Mouse (Mus musculus): ENCODE data around the gene Dcaf6.
"Not testable (repeated sequence)": the region's sequence is repeated elsewhere in the genome, so short reads cannot be mapped to it uniquely, and the experiment has no call there.

Gene Dcaf6

GRCm38 (mm10) chr1:165396401-165396805, 63.9 kb downstream of the Dcaf6 start:
- DNase-seq = no peak

- DNase-seq = no peak
Measured at GRCm38 (mm10) chr1:165395940-165396339, 64.3 kb downstream of the Dcaf6 start.

GRCm38 (mm10) chr1:165394836-165395235, 65.4 kb downstream of the Dcaf6 start:
- DNase-seq = no peak

- no peak for DNase-seq
Measured at GRCm38 (mm10) chr1:165393033-165393432, 67.2 kb downstream of the Dcaf6 start.

GRCm38 (mm10) chr1:165388716-165389115, 71.6 kb downstream of the Dcaf6 start:
- DNase-seq = no peak

GRCm38 (mm10) chr1:165386525-165386923, 73.8 kb downstream of the Dcaf6 start:
- DNase-seq = no peak

GRCm38 (mm10) chr1:165385810-165386524, 74.3 kb downstream of the Dcaf6 start:
- DNase-seq = no peak

GRCm38 (mm10) chr1:165373839-165374238, 86.4 kb downstream of the Dcaf6 start:
- DNase-seq = no peak

- DNase-seq = no peak
Measured at GRCm38 (mm10) chr1:165370990-165371389, 89.3 kb downstream of the Dcaf6 start.

GRCm38 (mm10) chr1:165365057-165365456, 95.2 kb downstream of the Dcaf6 start:
- DNase-seq = no peak

- no peak for DNase-seq
Measured at GRCm38 (mm10) chr1:165363271-165363670, 97.0 kb downstream of the Dcaf6 start.

- no peak for DNase-seq
Measured at GRCm38 (mm10) chr1:165356347-165356746, 103.9 kb downstream of the Dcaf6 start.

- DNase-seq = no peak
Measured at GRCm38 (mm10) chr1:165348627-165349026, 111.6 kb downstream of the Dcaf6 start.

GRCm38 (mm10) chr1:165344453-165344852, 115.8 kb downstream of the Dcaf6 start:
- DNase-seq = no peak

GRCm38 (mm10) chr1:165342126-165342525, 118.1 kb downstream of the Dcaf6 start:
- DNase-seq = no peak

- no peak for DNase-seq
Measured at GRCm38 (mm10) chr1:165332797-165333196, 127.5 kb downstream of the Dcaf6 start.

- no peak for DNase-seq
Measured at GRCm38 (mm10) chr1:165330859-165331258, 129.4 kb downstream of the Dcaf6 start.

- DNase-seq = not testable (repeated sequence)
Measured at GRCm38 (mm10) chr1:165328384-165329289, 131.6 kb downstream of the Dcaf6 start.

- no peak for DNase-seq
Measured at GRCm38 (mm10) chr1:165327831-165328230, 132.4 kb downstream of the Dcaf6 start.

GRCm38 (mm10) chr1:165327370-165327769, 132.9 kb downstream of the Dcaf6 start:
- DNase-seq = no peak

GRCm38 (mm10) chr1:165322934-165323333, 137.3 kb downstream of the Dcaf6 start:
- no peak for DNase-seq

- DNase-seq = no peak
Measured at GRCm38 (mm10) chr1:165321891-165322290, 138.4 kb downstream of the Dcaf6 start.

- DNase-seq = no peak
Measured at GRCm38 (mm10) chr1:165321393-165321861, 138.8 kb downstream of the Dcaf6 start.

Measured in cerebellum, adult 8-10 months (tissue).